Mouse (Mus musculus): ENCODE data around the gene Ephb2. TPM values are rescaled to one million over a fixed set of nuclear protein-coding genes. Genes with fewer than 3 reads are reported as not detected.

Gene Ephb2
- polyA plus RNA-seq, 1 experiment, result 21.7 TPM

GRCm38 (mm10) chr4:136722361-136723082 is 113.3 kb downstream of the Ephb2 start:
- H3K36me3 ChIP-seq (ENCODE audit: control insufficient read depth, insufficient read depth), result no peaks in the 10 kb centered on the region
- TF ChIP-seq MAX (IDR thresholded peaks at IDR 0.05; ENCODE audit: low read depth) (no peak), SRF (IDR thresholded peaks at IDR 0.05; ENCODE audit: control insufficient read depth, insufficient read length, low read depth) (no peak), MYOG (IDR thresholded peaks at IDR 0.05; ENCODE audit: control insufficient read depth in 1 of 3, insufficient read depth in 1 of 3, insufficient read length in 2 of 3, low read depth in 2 of 3) (peak in 1 of 3 experiments; percentile 6), MYOD1 (IDR thresholded peaks at IDR 0.05; ENCODE audit: control insufficient read depth in 1 of 3, insufficient read length in 2 of 3, low read depth in 2 of 3) (peak in 1 of 3 experiments; percentile 4)
- no peak overlapping the region for H3ac ChIP-seq (ENCODE audit: control insufficient read depth, insufficient read length)
- H3K4me3 ChIP-seq, result no peak overlapping the region
- no peak overlapping the region for H3K4me2 ChIP-seq (ENCODE audit: low read depth)
- no peaks in the 10 kb centered on the region for H3K79me2 ChIP-seq (ENCODE audit: control insufficient read depth, insufficient read depth)
- H3K27me3 ChIP-seq (ENCODE audit: control insufficient read depth, insufficient read depth, insufficient read length), result no peaks in the 10 kb centered on the region

- TF ChIP-seq USF1 (IDR thresholded peaks at IDR 0.05; ENCODE audit: low read depth) (no peak), MYOG (IDR thresholded peaks at IDR 0.05; ENCODE audit: control insufficient read depth in 1 of 3, insufficient read depth in 1 of 3, insufficient read length in 2 of 3, low read depth in 2 of 3) (no peak), CEBPB (IDR thresholded peaks at IDR 0.05; ENCODE audit: insufficient read depth, poor library complexity, severe bottlenecking) (no peak), SRF (IDR thresholded peaks at IDR 0.05; ENCODE audit: control insufficient read depth, insufficient read length, low read depth) (no peak), REST (IDR thresholded peaks at IDR 0.05; ENCODE audit: insufficient read depth, insufficient read length) (no peak), POLR2A (IDR thresholded peaks at IDR 0.05; ENCODE audit: insufficient read length, low read depth) (no peak), POLR2AphosphoS2 (IDR thresholded peaks at IDR 0.05; ENCODE audit: insufficient read length, low read depth) (no peak)
- H3K79me2 ChIP-seq (ENCODE audit: control insufficient read depth, insufficient read depth), result no peaks in the 10 kb centered on the region
- no peak overlapping the region for H3ac ChIP-seq (ENCODE audit: control insufficient read depth, insufficient read length)
- H3K27me3 ChIP-seq (ENCODE audit: control insufficient read depth, insufficient read depth, insufficient read length), result no peaks in the 10 kb centered on the region
- H3K4me2 ChIP-seq (ENCODE audit: low read depth), result no peak overlapping the region
- H3K4me3 ChIP-seq, result no peak overlapping the region
- H3K36me3 ChIP-seq (ENCODE audit: control insufficient read depth, insufficient read depth), result no peaks in the 10 kb centered on the region
Observed at GRCm38 (mm10) chr4:136721937-136722336, 113.9 kb downstream of the Ephb2 start.

- H3K27me3 ChIP-seq (ENCODE audit: control insufficient read depth, insufficient read depth, insufficient read length), result no peaks in the 10 kb centered on the region
- no peak overlapping the region for H3ac ChIP-seq (ENCODE audit: control insufficient read depth, insufficient read length)
- H3K4me3 ChIP-seq, result no peak overlapping the region
- no peaks in the 10 kb centered on the region for H3K36me3 ChIP-seq (ENCODE audit: control insufficient read depth, insufficient read depth)
- H3K79me2 ChIP-seq (ENCODE audit: control insufficient read depth, insufficient read depth), result no peaks in the 10 kb centered on the region
- no peak for TF ChIP-seq USF1 (IDR thresholded peaks at IDR 0.05; ENCODE audit: low read depth)
- TF ChIP-seq MYOG (IDR thresholded peaks at IDR 0.05; ENCODE audit: control insufficient read depth in 1 of 3, insufficient read depth in 1 of 3, insufficient read length in 2 of 3, low read depth in 2 of 3), result no peak
- TF ChIP-seq TCF3 (IDR thresholded peaks at IDR 0.05; ENCODE audit: insufficient read length, low read depth), result no peak
- no peak for TF ChIP-seq E2F4 (IDR thresholded peaks at IDR 0.05; ENCODE audit: insufficient read depth)
- no peak for TF ChIP-seq POLR2AphosphoS2 (IDR thresholded peaks at IDR 0.05; ENCODE audit: insufficient read length, low read depth)
- TF ChIP-seq TCF12 (IDR thresholded peaks at IDR 0.05; ENCODE audit: insufficient read depth, poor library complexity, severe bottlenecking), result no peak
- TF ChIP-seq SRF (IDR thresholded peaks at IDR 0.05; ENCODE audit: control insufficient read depth, insufficient read length, low read depth), result no peak
- TF ChIP-seq CEBPB (IDR thresholded peaks at IDR 0.05; ENCODE audit: insufficient read depth, poor library complexity, severe bottlenecking), result no peak
- TF ChIP-seq POLR2A (IDR thresholded peaks at IDR 0.05; ENCODE audit: insufficient read length, low read depth), result no peak
- TF ChIP-seq REST (IDR thresholded peaks at IDR 0.05; ENCODE audit: insufficient read depth, insufficient read length), result no peak
- no peak overlapping the region for H3K4me2 ChIP-seq (ENCODE audit: low read depth)
Observed at GRCm38 (mm10) chr4:136720025-136720424, 115.8 kb downstream of the Ephb2 start.

DNA sequence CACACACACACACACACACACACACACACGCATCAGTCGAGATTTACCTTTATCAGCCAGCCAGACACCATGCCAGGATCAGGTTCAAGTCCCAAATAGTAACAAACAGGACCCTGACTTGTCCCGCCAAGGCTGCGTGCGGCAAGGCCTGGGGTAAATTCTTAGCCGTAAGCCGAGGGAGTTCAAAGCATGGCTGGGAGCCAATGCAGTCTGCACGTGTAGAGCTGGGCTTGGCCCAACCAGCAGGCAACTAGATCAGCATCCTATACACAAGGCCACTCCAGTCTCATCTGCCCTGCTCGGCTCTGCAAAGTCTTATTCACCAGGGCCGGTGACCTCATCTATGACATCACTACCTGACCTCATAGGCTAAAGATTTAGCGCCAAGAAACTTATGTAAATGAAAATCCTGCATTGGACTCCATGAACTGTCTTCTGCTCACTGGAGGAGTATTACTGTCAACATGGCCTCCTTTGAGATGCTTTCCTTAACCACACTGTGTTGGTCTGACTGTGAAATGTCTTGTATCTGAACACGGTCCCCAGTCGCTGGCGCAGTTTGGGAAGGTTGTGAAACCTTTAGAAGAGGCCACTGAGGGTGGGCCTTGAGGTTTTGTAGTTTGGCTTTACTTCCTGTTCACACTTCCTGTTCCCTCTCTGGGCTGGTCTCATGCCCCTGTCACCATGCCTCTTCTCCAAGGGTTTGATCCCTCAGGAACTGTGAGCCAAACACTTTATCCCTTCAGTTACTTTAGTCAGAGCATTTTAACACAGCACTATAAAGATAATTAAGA is 117.4 kb downstream of the Ephb2 start:
- TF ChIP-seq E2F4 (IDR thresholded peaks at IDR 0.05; ENCODE audit: insufficient read depth) (no peak), SRF (IDR thresholded peaks at IDR 0.05; ENCODE audit: control insufficient read depth, insufficient read length, low read depth) (no peak), CEBPB (IDR thresholded peaks at IDR 0.05; ENCODE audit: insufficient read depth, poor library complexity, severe bottlenecking) (no peak), REST (IDR thresholded peaks at IDR 0.05; ENCODE audit: insufficient read depth, insufficient read length) (no peak), USF1 (IDR thresholded peaks at IDR 0.05; ENCODE audit: low read depth) (no peak), POLR2AphosphoS2 (IDR thresholded peaks at IDR 0.05; ENCODE audit: insufficient read length, low read depth) (no peak), TCF3 (IDR thresholded peaks at IDR 0.05; ENCODE audit: insufficient read length, low read depth) (no peak)
- Histone ChIP-seq H3K36me3 (ENCODE audit: control insufficient read depth, insufficient read depth) (no peaks in the 10 kb centered on the region), H3ac (ENCODE audit: control insufficient read depth, insufficient read length) (no peak overlapping the region), H3K4me2 (ENCODE audit: low read depth) (no peak overlapping the region), H3K4me3 (no peak overlapping the region), H3K27me3 (ENCODE audit: control insufficient read depth, insufficient read depth, insufficient read length) (no peaks in the 10 kb centered on the region), H3K79me2 (ENCODE audit: control insufficient read depth, insufficient read depth) (no peaks in the 10 kb centered on the region)

GRCm38 (mm10) chr4:136716561-136716972 is 119.2 kb downstream of the Ephb2 start:
- Histone ChIP-seq H3ac (ENCODE audit: control insufficient read depth, insufficient read length) (no peak overlapping the region), H3K36me3 (ENCODE audit: control insufficient read depth, insufficient read depth) (no peaks in the 10 kb centered on the region), H3K27me3 (ENCODE audit: control insufficient read depth, insufficient read depth, insufficient read length) (no peaks in the 10 kb centered on the region), H3K4me2 (ENCODE audit: low read depth) (no peak overlapping the region), H3K79me2 (ENCODE audit: control insufficient read depth, insufficient read depth) (no peaks in the 10 kb centered on the region), H3K4me3 (no peak overlapping the region)
- no peak for TF ChIP-seq TCF3 (IDR thresholded peaks at IDR 0.05; ENCODE audit: insufficient read length, low read depth)
- TF ChIP-seq SRF (IDR thresholded peaks at IDR 0.05; ENCODE audit: control insufficient read depth, insufficient read length, low read depth), result no peak
- TF ChIP-seq MYOD1 (IDR thresholded peaks at IDR 0.05; ENCODE audit: control insufficient read depth in 1 of 3, insufficient read length in 2 of 3, low read depth in 2 of 3), result no peak
- TF ChIP-seq POLR2AphosphoS2 (IDR thresholded peaks at IDR 0.05; ENCODE audit: insufficient read length, low read depth), result no peak
- TF ChIP-seq MAX (IDR thresholded peaks at IDR 0.05; ENCODE audit: low read depth), result no peak
- TF ChIP-seq CEBPB (IDR thresholded peaks at IDR 0.05; ENCODE audit: insufficient read depth, poor library complexity, severe bottlenecking), result no peak
- no peak for TF ChIP-seq MYOG (IDR thresholded peaks at IDR 0.05; ENCODE audit: control insufficient read depth in 1 of 3, insufficient read depth in 1 of 3, insufficient read length in 2 of 3, low read depth in 2 of 3)
- TF ChIP-seq USF1 (IDR thresholded peaks at IDR 0.05; ENCODE audit: low read depth), result no peak
- TF ChIP-seq REST (IDR thresholded peaks at IDR 0.05; ENCODE audit: insufficient read depth, insufficient read length), result no peak
- TF ChIP-seq TCF12 (IDR thresholded peaks at IDR 0.05; ENCODE audit: insufficient read depth, poor library complexity, severe bottlenecking), result no peak
- no peak for TF ChIP-seq E2F4 (IDR thresholded peaks at IDR 0.05; ENCODE audit: insufficient read depth)
- no peak for TF ChIP-seq POLR2A (IDR thresholded peaks at IDR 0.05; ENCODE audit: insufficient read length, low read depth)

Data from myocyte (in vitro differentiated cells).